Mouse (Mus musculus) MEL (cell line): ENCODE measurements around the gene Zc3h12d.

ENCODE experiments used
- CTCF ChIP-seq, 3 experiments: IDR thresholded peaks in 2 of 3; conservative IDR thresholded peaks in 1 of 3; 2 replicates each; pipeline ENCODE4 v1.5.1; 2011 to 2012; ENCODE audit warnings: low read length in 3 of 3, low read depth in 2 of 3, mild to moderate bottlenecking in 2 of 3, improper control_type of control experiment in 1 of 3, inconsistent platforms in 1 of 3, mixed read lengths in 1 of 3, moderate library complexity in 1 of 3; ENCODE audit not compliant: control insufficient read depth in 1 of 3, insufficient read depth in 1 of 3, poor library complexity in 1 of 3, severe bottlenecking in 1 of 3
- MEF2A ChIP-seq: IDR thresholded peaks from 2 replicates; pipeline ENCODE4 v1.6.1; 2014; ENCODE audit warnings: low read depth, mild to moderate bottlenecking, inconsistent platforms, low read length, improper control_type of control experiment; ENCODE audit not compliant: poor library complexity, insufficient replicate concordance, severe bottlenecking; ENCODE audit errors: extremely low read depth
- MYB ChIP-seq: IDR thresholded peaks from 2 replicates; pipeline ENCODE4 v1.6.1; 2011; ENCODE audit warnings: mild to moderate bottlenecking, low read depth, low read length, improper control_type of control experiment
- POLR2A ChIP-seq, 2 experiments: IDR thresholded peaks; 2 replicates each; pipeline ENCODE4 v1.6.1; 2011 to 2012; ENCODE audit warnings: low read length in 2 of 2, mild to moderate bottlenecking in 2 of 2, control low read depth in 1 of 2, improper control_type of control experiment in 1 of 2, low read depth in 1 of 2, moderate library complexity in 1 of 2; ENCODE audit not compliant: control insufficient read depth in 1 of 2, insufficient read depth in 1 of 2, poor library complexity in 1 of 2
- ZKSCAN1 ChIP-seq: IDR thresholded peaks from 2 replicates; pipeline ENCODE4 v1.6.1; 2012; ENCODE audit warnings: low read depth, mild to moderate bottlenecking, inconsistent platforms, low read length, improper control_type of control experiment, moderate library complexity

- TF ChIP-seq CTCF (IDR thresholded peaks at IDR 0.05 in 2 of 3, conservative IDR thresholded peaks at IDR 0.05 in 1 of 3; ENCODE audit: control insufficient read depth in 1 of 3, insufficient read depth in 1 of 3, low read depth in 2 of 3, low read length in 3 of 3, poor library complexity in 1 of 3, severe bottlenecking in 1 of 3) (no peak), POLR2A (IDR thresholded peaks at IDR 0.05; ENCODE audit: control insufficient read depth in 1 of 2, insufficient read depth in 1 of 2, low read depth in 1 of 2, low read length in 2 of 2, poor library complexity in 1 of 2) (no peak), MEF2A (no peak), ZKSCAN1 (no peak), MYB (no peak)
Measured at GRCm38 (mm10) chr10:7851891-7852290, 19.6 kb downstream of the Zc3h12d start.
